Mouse (Mus musculus) heart, embryonic 12.5 days (tissue): ENCODE measurements around the gene Wdr77. TPM values are rescaled to one million over a fixed set of nuclear protein-coding genes. Genes with fewer than 3 reads are reported as not detected.
A peak's percentile ranks its signal among the peaks of the same experiment; 100 is the strongest.
"Not testable (repeated sequence)": the region's sequence is repeated elsewhere in the genome, so short reads cannot be mapped to it uniquely, and the experiment has no call there.

Source experiments
- ATAC-seq: fragments of 200-750 bp; cut with Nextera tagmentation; 2 replicates; pipeline ENCODE4 v1.8.0; 2017; ENCODE audit warnings: moderate TSS enrichment, moderate library complexity; ENCODE audit not compliant: insufficient number of reproducible peaks, low FRiP score
- H3K27ac ChIP-seq: fragments of 300-500 bp; sonication (generic); 2 replicates; pipeline ENCODE4 v1.5.1; 2016; ENCODE audit warnings: mild to moderate bottlenecking, moderate library complexity; ENCODE audit not compliant: poor library complexity, severe bottlenecking
- H3K27me3 ChIP-seq: fragments of 300-500 bp; sonication (generic); replicated peaks from 2 replicates; pipeline ENCODE4 v1.6.1; 2016; ENCODE audit warnings: mild to moderate bottlenecking, moderate library complexity
- H3K36me3 ChIP-seq: fragments of 300-500 bp; sonication (generic); 2 replicates; pipeline ENCODE4 v1.6.1; 2016; ENCODE audit warnings: mild to moderate bottlenecking, moderate library complexity
- H3K4me1 ChIP-seq: fragments of 300-500 bp; sonication (generic); replicated peaks from 2 replicates; pipeline ENCODE4 v1.6.1; 2016; ENCODE audit warnings: mild to moderate bottlenecking
- H3K4me2 ChIP-seq: fragments of 300-500 bp; sonication (generic); 2 replicates; pipeline ENCODE4 v1.6.1; 2016; ENCODE audit warnings: mild to moderate bottlenecking, moderate library complexity
- H3K4me3 ChIP-seq: fragments of 300-500 bp; sonication (generic); 2 replicates; pipeline ENCODE4 v1.5.1; 2016; ENCODE audit warnings: mild to moderate bottlenecking
- H3K9ac ChIP-seq: fragments of 300-500 bp; sonication (generic); 2 replicates; pipeline ENCODE4 v1.6.1; 2016; ENCODE audit warnings: mild to moderate bottlenecking, moderate library complexity
- H3K9me3 ChIP-seq: fragments of 300-500 bp; sonication (generic); replicated peaks from 2 replicates; pipeline ENCODE4 v1.6.1; 2016; ENCODE audit warnings: mild to moderate bottlenecking, moderate library complexity
- WGBS: fragments of 180-500 bp; shearing (Covaris S2); methylation state at CpG from one replicate; pipeline ENCODE4 v1.1.7; 2016; 5-methylcytosine and 5-hydroxymethylcytosine counted together
- polyA plus RNA-seq: library from polyadenylated mRNA; unstranded; fragments of >200 nt; fragmentation: Nextera tagmentation; extraction: Ambion mirVana; gene quantifications from 2 replicates; pipeline ENCODE4 v1.2.1, GENCODE M21; 2016

Gene Wdr77
- polyA plus RNA-seq, 1 experiment from 2014 or later = 89.4 TPM

DNA sequence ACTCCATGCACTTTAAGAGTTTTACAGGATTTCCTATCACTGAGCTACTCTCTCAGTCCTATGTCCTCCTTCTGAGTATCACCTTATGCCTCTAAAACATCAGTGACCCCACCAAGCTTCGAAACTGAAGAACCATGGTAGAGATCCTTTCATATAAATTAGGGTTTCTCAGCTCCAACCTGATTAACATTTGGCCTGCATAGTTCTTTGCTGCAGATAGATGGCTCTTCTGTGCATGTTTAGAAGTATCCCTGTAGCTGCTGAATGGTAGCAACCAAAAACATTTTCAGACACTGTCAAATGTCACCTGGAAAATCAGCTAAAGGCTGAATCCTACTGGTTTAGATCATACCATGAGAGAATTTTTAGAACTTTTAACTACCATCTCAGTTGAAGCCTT, 1.9 kb upstream of the Wdr77 start:
- Histone ChIP-seq H3K4me2 (peak overlapping the region; percentile 89), H3K9me3 (no peaks in the 10 kb centered on the region), H3K27ac (no peak overlapping the region), H3K9ac (no peak overlapping the region), H3K27me3 (no peaks in the 10 kb centered on the region), H3K4me1 (peaks cover 21% of the 10 kb centered on the region), H3K36me3 (peaks cover 40% of the 10 kb centered on the region), H3K4me3 (peak overlapping the region; percentile 10; the same call in 1 of the 2 replicates)
- ATAC-seq = no peak
- WGBS = 92% methylated on average over 1 of the region's 1 CpGs

GRCm38 (mm10) chr3:105958204-105958603, 965 bp upstream of the Wdr77 start:
- peak overlapping the region; percentile 89 for H3K4me2 ChIP-seq
- peak overlapping the region; percentile 78 for H3K4me3 ChIP-seq
- H3K27ac ChIP-seq = peak overlapping the region; percentile 94
- peaks cover 40% of the 10 kb centered on the region for H3K36me3 ChIP-seq
- ATAC-seq = no peak
- 39% methylated on average over 5 of the region's 5 CpGs for WGBS
- H3K9ac ChIP-seq = peak overlapping the region; percentile 98
- H3K4me1 ChIP-seq = peaks cover 21% of the 10 kb centered on the region
- no peaks in the 10 kb centered on the region for H3K27me3 ChIP-seq
- H3K9me3 ChIP-seq = no peaks in the 10 kb centered on the region

- WGBS = 0% methylated on average over 26 of the region's 26 CpGs
- H3K4me3 ChIP-seq = peak overlapping the region; percentile 78
- peaks cover 21% of the 10 kb centered on the region for H3K4me1 ChIP-seq
- peaks cover 47% of the 10 kb centered on the region for H3K36me3 ChIP-seq
- ATAC-seq = peak; percentile 65; the same call in 1 of the 2 replicates
- H3K9ac ChIP-seq = peak overlapping the region; percentile 83
- H3K9me3 ChIP-seq = no peaks in the 10 kb centered on the region
- H3K4me2 ChIP-seq = peak overlapping the region; percentile 85
- no peaks in the 10 kb centered on the region for H3K27me3 ChIP-seq
- H3K27ac ChIP-seq = peak overlapping the region; percentile 1; the same call in 1 of the 2 replicates
Measured at GRCm38 (mm10) chr3:105959585-105959984, 416 bp downstream of the Wdr77 start.

DNA sequence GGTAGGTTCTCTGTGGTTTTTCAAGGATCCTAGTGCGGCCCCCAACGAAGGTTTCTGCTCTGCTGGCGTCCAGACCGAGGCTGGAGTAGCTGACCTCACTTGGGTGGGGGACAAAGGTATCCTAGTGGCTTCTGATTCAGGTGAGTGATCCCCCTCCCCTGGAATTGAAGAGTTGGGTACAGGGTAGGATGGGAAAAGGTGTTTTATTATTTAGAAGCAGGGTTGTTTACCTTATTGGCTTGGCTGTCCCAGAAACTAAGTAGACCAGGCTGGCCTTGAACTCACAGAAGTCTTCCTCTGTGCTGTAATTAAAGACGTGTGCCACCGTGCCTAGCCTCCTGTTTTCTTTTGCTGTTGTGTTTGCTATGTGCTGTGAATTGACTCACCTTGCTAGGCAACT, 830 bp downstream of the Wdr77 start, which contains the start of gene Atp5f1:
Gene Atp5f1, minus strand, starts transcription at position 101 of the 400 bp plus-strand sequence.
- WGBS = 7% methylated on average over 6 of the region's 6 CpGs
- peak within 1 kb of the TSS; percentile 78 for H3K4me3 ChIP-seq
- ATAC-seq = no peak
- H3K4me2 ChIP-seq = peak within 1 kb of the TSS; percentile 89
- H3K9me3 ChIP-seq = no peaks in the 10 kb centered on the region
- peaks cover 21% of the 10 kb centered on the region for H3K4me1 ChIP-seq
- peaks cover 47% of the 10 kb centered on the region for H3K36me3 ChIP-seq
- peak within 1 kb of the TSS; percentile 94 for H3K27ac ChIP-seq
- H3K27me3 ChIP-seq = no peaks in the 10 kb centered on the region
- peak within 1 kb of the TSS; percentile 98 for H3K9ac ChIP-seq

GRCm38 (mm10) chr3:105960700-105961099, 1.5 kb downstream of the Wdr77 start:
- no peak overlapping the region for H3K27ac ChIP-seq
- 94% methylated on average over 2 of the region's 2 CpGs for WGBS
- peaks cover 52% of the 10 kb centered on the region for H3K36me3 ChIP-seq
- no peaks in the 10 kb centered on the region for H3K9me3 ChIP-seq
- H3K27me3 ChIP-seq = no peaks in the 10 kb centered on the region
- no peak overlapping the region for H3K4me3 ChIP-seq
- ATAC-seq = no peak
- peak overlapping the region; percentile 85 for H3K4me2 ChIP-seq
- peaks cover 21% of the 10 kb centered on the region for H3K4me1 ChIP-seq
- no peak overlapping the region for H3K9ac ChIP-seq

GRCm38 (mm10) chr3:105971831-105972446, 12.8 kb downstream of the Wdr77 start:
- H3K4me3 ChIP-seq = no peak overlapping the region
- H3K4me2 ChIP-seq = no peak overlapping the region
- no peak for ATAC-seq
- H3K9me3 ChIP-seq = no peaks in the 10 kb centered on the region
- 80% methylated on average over 5 of the region's 5 CpGs for WGBS
- H3K27ac ChIP-seq = no peak overlapping the region
- H3K4me1 ChIP-seq = no peaks in the 10 kb centered on the region
- peaks cover 29% of the 10 kb centered on the region for H3K36me3 ChIP-seq
- no peaks in the 10 kb centered on the region for H3K27me3 ChIP-seq
- H3K9ac ChIP-seq = no peak overlapping the region

DNA sequence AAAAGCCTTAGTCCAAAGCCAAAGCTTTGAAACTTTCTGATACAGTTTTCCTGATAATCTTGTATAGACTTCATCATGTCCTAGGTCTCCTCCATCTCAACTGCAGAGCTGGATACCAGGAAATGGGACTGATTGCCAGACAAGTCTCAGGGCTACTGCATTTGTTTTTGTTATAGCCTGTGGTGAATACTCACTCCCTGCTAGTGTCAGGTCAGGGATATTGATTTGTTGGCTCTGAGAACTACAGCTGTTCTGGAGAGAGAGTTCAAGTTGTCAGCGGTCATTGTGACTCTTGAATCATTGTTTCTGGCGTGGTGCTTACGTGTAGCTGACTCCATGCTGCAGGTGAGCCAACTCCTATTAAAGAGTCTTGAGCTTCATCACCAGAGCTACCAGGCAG, 14.2 kb downstream of the Wdr77 start, which contains the start of gene Ovgp1:
Gene Ovgp1, plus strand, starts transcription at position 301 of the 400 bp plus-strand sequence.
- Histone ChIP-seq H3K9ac (no peak within 1 kb of the TSS), H3K27me3 (no peaks in the 10 kb centered on the region), H3K36me3 (peaks cover 16% of the 10 kb centered on the region), H3K4me2 (no peak within 1 kb of the TSS), H3K4me3 (no peak within 1 kb of the TSS), H3K9me3 (no peaks in the 10 kb centered on the region), H3K4me1 (no peaks in the 10 kb centered on the region), H3K27ac (no peak within 1 kb of the TSS)
- WGBS = 74% methylated on average over 3 of the region's 3 CpGs
- no peak for ATAC-seq

GRCm38 (mm10) chr3:105974174-105974573, 15.0 kb downstream of the Wdr77 start:
- no peak for ATAC-seq
- 79% methylated on average over 2 of the region's 2 CpGs for WGBS

GRCm38 (mm10) chr3:105989611-105990010, 30.4 kb downstream of the Wdr77 start:
- not testable (repeated sequence) for H3K4me3 ChIP-seq

More at GRCm38 (mm10) chr3:105974174-105974573, 15.0 kb downstream of the Wdr77 start:
- no peak overlapping the region for H3K4me2 ChIP-seq
- H3K9ac ChIP-seq = no peak overlapping the region
- H3K27me3 ChIP-seq = no peaks in the 10 kb centered on the region
- H3K4me1 ChIP-seq = no peaks in the 10 kb centered on the region
- H3K36me3 ChIP-seq = peaks cover 9% of the 10 kb centered on the region
- no peak overlapping the region for H3K27ac ChIP-seq
- H3K9me3 ChIP-seq = no peaks in the 10 kb centered on the region
- H3K4me3 ChIP-seq = no peak overlapping the region

DNA sequence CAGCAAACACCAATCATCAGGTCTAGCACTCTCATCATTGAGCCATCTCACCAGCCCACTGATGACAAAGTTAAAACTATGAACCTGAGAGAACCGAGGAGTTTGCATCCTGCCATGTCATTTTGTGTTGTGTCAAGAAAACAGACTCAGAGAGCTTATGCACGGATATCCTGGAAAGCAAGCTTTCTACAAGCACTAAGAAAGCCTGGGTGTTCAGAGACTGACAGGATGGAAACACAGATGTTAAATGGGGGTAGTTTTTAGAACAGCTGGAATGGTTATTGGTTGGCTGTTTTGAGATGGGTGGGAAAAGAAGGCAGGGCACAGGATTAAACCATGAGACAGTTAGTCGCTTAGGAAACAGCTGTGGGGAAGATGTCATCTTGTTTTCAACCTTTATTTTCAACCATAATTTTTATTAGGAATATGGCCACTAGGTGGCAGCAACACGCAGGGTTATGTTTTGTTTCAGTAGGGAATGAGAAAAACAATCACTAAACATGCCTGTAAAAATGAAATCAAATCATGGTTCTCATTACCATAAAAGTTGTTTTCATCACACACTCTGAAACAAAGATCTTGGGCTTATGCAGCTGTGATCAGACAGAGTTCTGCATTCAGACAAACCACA, 32.6 kb downstream of the Wdr77 start:
- H3K4me3 ChIP-seq = no peak overlapping the region
- no peaks in the 10 kb centered on the region for H3K36me3 ChIP-seq
- no peak for ATAC-seq
- H3K27me3 ChIP-seq = no peaks in the 10 kb centered on the region
- H3K4me2 ChIP-seq = no peak overlapping the region
- H3K4me1 ChIP-seq = no peaks in the 10 kb centered on the region
- no peak overlapping the region for H3K27ac ChIP-seq
- WGBS = 21% methylated on average over 4 of the region's 4 CpGs
- H3K9ac ChIP-seq = no peak overlapping the region
- H3K9me3 ChIP-seq = no peaks in the 10 kb centered on the region

More at GRCm38 (mm10) chr3:105989611-105990010, 30.4 kb downstream of the Wdr77 start:
- H3K4me1 ChIP-seq, ATAC-seq, H3K36me3 ChIP-seq, H3K27ac ChIP-seq, H3K9me3 ChIP-seq, H3K9ac ChIP-seq, H3K27me3 ChIP-seq, H3K4me2 ChIP-seq: not testable (repeated sequence)
- 61% methylated on average over 5 of the region's 5 CpGs for WGBS

- H3K36me3 ChIP-seq = no peaks in the 10 kb centered on the region
- no peaks in the 10 kb centered on the region for H3K27me3 ChIP-seq
- no peak for ATAC-seq
- no peak overlapping the region for H3K27ac ChIP-seq
- no peak overlapping the region for H3K4me3 ChIP-seq
- H3K4me2 ChIP-seq = no peak overlapping the region
- H3K9ac ChIP-seq = no peak overlapping the region
- no peaks in the 10 kb centered on the region for H3K9me3 ChIP-seq
- H3K4me1 ChIP-seq = no peaks in the 10 kb centered on the region
- WGBS = 68% methylated on average over 2 of the region's 2 CpGs
Measured at GRCm38 (mm10) chr3:105994730-105995129, 35.6 kb downstream of the Wdr77 start.
